Mouse (Mus musculus) G1E (cell line): ENCODE data around the gene Hid1.

Experiments used
- CTCF ChIP-seq: IDR thresholded peaks from 2 replicates; pipeline ENCODE4 v1.5.1; 2012; ENCODE audit warnings: low read depth, low read length, inconsistent platforms, mixed read lengths
- GATA1 ChIP-seq: IDR thresholded peaks from 2 replicates; pipeline ENCODE4 v1.6.1; 2012; ENCODE audit warnings: borderline replicate concordance, low read length, inconsistent platforms, mixed read lengths
- GATA2 ChIP-seq: IDR thresholded peaks from 2 replicates; pipeline ENCODE4 v1.6.1; 2012; ENCODE audit warnings: low read depth, low read length, inconsistent platforms, borderline replicate concordance
- POLR2AphosphoS5 ChIP-seq: IDR thresholded peaks from 2 replicates; pipeline ENCODE4 v1.6.1; 2012; ENCODE audit warnings: low read depth, low read length, inconsistent platforms; ENCODE audit not compliant: insufficient replicate concordance
- TAL1 ChIP-seq: conservative IDR thresholded peaks from 2 replicates; pipeline ENCODE4 v1.6.1; 2012; ENCODE audit warnings: low read depth, low read length, inconsistent platforms, mixed read lengths

GRCm38 (mm10) chr11:115306863-115307262, 60.7 kb downstream of the Hid1 start, which contains the start of gene Otop2:
- TF ChIP-seq CTCF (no peak), TAL1 (no peak), GATA1 (no peak), POLR2AphosphoS5 (no peak), GATA2 (no peak)
